Mouse (Mus musculus) 3T3-L1 (cell line): Measurements from ENCODE around the gene Ccdc187.

Source experiments
- DNase-seq: peaks from one replicate; pipeline ENCODE4 v3.0.0-alpha.2; 2015; ENCODE audit warnings: low read depth, low spot score

The Ccdc187 gene

DNA sequence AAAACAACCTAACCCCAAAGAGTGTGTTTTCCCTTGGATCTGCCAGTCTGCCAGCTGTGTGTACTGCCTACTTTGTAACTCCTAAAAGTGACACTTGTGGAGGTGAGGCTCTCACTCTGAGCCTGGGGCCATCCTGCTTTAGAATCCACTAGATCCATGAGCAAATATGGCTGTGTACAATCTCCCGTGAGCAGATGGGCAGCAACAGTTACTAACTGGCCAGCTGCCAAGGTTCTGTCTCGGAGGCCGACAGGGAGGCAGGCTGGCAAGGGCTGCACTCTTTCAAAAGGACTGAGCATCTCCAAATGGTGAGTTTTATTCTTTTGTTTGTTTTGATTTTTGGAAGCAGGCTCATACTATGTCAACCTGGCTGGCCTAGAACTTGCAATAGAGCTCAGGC lies 79.8 kb downstream of the Ccdc187 start:
- no peak for DNase-seq

DNA sequence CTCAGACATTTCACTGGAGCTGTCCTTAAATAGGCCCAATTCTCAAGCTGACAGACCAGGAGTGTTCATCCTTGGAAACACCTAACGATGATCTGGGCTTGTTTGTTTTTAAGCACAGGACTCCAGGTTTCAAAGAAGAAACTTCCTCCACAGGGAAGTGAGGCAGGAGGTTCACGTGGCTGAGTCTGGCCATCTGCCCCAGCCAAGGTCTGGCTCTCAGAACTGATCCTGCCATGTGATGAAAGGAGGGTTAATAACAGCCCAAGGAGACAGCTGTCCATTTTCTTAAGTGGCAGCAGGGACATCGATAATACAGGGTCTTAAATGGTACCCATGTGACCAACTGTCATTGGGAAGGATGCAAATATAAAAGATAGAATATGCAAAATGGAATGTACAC lies 84.8 kb downstream of the Ccdc187 start:
- no peak for DNase-seq

DNA sequence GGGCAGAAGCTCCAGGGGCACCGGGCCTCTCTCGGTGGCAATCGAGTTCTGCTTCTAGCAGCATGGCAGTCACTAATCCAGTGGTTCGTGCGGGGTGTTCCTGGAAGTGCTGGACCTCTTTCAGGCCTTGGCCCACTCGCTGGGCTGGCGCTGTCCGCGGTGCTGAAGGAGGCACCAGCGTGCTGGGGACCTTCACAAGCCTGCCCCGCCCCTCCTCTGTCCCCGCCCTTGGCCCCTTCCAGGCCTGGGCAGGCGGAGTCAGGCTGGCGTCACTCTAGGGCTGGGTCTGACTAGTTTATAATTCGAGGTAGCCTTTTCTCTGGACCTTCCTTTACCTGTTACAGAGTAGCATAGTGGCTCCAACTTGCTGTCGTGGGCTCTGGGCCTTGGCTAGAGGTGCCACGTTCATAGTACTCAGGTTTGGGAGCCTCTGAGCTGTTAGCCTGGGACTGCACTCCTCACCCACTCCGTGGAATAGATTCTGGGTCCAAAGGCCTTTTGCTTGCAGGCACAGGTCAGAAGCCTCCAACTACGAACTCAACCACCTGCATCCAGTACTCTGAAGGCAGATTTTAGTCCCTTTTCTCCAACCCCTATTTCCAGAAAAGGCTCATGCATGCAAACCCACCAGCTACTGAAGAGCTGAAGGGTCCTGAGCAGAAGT lies 86.1 kb downstream of the Ccdc187 start, which contains the start of gene Lhx3:
TSS of gene Lhx3 (minus strand) at position 164 of the 664 bp plus-strand sequence.
- DNase-seq = peak; percentile 35

DNA sequence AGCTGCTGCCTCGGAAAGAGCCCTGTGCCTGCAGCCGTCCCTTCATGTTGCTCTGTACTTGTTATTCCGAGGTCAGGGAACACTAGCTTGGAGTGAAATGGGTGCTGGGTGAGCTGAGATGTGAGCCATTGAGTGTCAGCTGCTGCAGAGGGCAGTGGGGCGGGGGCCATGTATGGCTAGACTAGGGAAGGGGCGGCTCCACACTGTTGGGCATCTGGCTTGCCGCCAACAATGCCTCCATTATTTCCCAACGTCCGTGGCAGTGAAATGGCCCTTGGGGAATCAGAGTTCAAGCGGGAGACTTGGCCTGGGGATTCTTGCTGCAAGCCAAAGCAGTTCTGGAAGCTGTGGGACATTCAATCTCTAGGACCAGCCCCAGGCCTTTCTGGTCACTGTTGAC lies 86.8 kb downstream of the Ccdc187 start:
- no peak for DNase-seq

DNA sequence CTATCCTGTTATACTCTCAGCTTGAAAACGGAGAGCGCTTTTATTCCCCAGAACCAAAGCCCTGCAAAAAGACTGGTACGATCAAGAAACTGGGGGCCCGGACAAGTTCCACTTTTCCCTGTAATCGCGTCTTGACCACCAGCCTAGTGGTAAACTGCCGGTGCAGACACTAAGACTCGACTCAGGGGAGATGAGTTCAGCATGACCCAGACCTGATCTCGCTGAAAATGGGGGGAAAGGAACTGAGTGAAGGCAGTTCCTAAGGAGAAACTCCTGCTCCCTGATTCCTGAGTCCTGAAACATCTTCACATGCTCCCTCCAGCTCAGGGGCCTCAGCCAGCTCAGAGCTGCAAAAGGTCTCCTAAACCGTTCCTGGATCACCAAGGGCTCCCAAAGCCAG lies 88.6 kb downstream of the Ccdc187 start:
- no peak for DNase-seq

DNA sequence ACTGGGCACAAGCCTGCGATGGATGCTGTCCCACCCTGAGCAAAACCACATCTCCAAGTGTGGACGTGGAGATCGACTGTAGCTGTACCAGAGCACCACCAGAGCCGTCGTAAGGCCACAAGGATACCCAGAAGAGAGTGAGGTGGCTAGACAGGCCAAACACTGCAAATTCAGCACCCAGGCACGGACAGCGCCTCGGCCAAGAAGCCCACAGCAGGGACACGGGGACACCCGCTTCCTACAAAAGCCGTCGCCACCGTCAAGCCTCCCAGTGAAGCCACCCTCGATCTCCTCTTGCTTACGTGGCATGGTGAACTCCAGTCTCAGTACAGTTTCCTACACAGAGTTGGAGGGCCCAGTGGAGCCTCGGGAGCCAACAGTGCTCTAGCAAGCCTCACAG lies 89.2 kb downstream of the Ccdc187 start:
- peak; percentile 22 for DNase-seq

DNA sequence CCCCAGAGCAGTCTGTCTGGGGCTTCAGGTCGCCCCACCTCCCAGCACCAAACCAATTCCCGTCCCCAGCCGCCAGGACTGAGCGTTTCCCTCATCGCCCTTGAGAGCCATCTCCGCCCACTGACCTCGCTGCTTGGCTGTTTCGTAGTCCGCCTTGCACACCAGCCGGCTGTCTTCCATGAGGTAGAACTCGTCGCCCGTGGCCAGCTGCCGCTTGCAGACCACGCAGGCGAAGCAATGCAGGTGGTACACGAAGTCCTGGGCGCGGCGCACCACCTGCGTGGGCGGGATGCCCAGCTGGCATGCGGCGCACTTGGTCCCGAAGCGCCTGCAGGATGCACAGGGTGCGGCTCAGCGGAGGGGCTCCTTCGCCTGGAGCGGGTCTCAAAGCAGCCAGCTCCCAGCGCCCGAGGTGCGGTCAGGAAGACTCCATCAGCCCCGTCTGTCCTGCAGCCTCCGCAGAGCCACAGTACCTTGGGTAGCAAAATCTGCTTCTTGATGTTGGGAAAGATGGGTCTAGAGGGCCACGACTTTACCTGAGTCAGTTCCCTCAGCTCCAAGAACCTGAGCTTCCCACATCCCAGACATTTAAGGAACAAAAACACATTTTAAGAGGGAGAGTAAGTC lies 91.4 kb downstream of the Ccdc187 start:
- no peak for DNase-seq

DNA sequence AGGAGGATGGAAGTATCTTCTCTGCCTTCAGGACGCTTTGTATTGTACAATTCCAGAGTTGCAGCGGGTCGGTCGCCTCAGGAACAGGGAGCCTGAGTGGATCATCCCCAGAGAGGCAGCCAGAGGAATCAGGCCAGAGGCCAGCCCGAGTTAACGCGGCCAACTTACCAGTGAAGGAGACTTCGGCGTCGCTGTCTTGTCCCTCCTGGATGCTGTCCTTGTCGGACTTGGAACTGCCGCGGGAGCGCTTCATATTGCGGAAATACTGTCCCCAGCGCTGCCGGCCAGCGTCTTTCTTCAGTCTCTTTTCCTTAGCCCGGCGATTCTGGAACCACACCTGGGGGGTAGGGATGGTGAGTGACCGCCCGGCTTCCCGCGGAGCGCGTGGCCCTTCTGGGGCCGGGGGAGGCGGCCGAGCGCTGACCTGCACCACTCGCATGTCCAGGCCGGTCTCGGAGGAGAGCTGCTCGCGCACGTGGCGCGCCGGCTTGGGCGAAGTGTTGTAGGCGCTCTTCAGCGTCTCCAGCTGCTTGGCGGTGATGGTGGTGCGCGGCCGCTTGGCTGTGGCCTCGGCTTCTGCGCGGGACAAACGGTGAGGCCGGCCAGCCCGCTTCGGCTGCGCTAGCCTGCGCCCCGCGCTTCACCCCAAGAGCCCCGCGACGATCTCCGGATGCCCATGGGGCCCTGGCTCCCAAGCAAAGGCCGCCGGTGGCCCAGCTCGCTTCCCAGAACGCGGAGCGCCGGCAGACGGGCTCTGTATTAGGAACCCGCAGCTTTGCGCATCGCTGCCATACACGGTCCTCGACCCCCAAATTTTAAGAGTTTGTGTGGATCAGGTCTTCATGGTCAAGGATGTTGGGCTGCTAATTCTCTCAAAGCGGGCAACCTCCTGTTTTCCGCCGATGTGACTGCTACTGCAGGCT lies 92.2 kb downstream of the Ccdc187 start:
- DNase-seq = no peak

DNA sequence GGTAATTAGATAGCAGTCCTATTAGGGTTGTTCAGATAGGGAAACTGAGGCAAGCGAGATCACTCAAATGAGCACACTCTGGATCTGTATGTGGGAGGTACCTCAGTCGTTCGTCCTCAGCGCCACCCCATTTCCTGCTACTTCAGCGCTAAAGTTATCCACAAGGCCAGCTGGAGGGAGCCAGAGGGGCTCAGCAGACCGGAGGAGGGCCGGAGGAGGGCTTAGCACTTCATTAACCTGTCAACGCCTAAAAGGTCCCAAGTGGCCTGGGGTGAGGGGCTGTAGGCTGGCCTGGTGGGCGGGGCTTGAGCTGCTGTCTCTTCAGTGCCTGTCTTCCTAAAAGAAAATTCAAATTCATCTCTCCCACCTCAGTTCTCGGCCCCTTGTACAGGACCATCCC lies 95.9 kb downstream of the Ccdc187 start:
- DNase-seq = no peak

DNA sequence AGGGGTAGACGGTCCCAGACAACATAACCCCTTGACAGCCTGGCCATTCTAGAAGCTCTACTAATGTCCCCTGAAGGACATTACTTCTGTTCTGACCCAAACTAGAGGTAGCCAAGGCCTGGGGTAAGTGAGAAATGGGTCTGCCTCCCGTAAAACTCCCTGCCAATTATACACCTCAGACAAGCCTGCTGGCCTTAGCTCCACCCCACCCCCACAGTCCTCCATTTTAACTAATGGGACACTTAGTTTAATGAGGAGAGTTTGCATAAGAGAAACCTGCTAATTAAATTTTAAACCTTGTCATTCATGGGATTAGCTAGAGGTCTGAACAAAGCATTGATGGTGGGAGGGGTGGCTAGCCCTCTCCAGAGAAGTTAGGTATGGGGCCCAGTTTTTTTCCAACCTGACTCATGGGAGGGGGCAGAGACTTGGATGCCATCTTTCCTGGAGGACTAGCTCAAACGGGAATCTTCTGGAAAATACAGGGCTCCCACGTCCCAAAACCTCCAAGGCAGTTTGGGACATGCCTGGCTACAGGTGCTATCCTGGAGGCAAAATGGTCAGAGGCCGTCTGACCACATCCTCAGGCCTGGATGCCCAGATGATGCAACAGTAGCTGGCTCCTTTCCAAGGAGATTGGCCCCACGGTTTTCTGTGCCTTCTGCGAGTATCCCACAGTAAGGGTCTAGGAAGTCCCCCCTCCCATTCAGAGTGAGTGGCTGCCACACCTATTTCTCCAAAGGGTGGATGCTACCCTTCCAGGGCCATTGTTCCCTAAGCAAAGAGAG lies 99.6 kb downstream of the Ccdc187 start:
- DNase-seq = no peak
